Mouse (Mus musculus): Measurements from ENCODE around the gene Mipol1. TPM values are rescaled to one million over a fixed set of nuclear protein-coding genes. Genes with fewer than 3 reads are reported as not detected.

Gene Mipol1
- polyA plus RNA-seq, 1 experiment from 2014 or later, result 10.6 TPM

DNA sequence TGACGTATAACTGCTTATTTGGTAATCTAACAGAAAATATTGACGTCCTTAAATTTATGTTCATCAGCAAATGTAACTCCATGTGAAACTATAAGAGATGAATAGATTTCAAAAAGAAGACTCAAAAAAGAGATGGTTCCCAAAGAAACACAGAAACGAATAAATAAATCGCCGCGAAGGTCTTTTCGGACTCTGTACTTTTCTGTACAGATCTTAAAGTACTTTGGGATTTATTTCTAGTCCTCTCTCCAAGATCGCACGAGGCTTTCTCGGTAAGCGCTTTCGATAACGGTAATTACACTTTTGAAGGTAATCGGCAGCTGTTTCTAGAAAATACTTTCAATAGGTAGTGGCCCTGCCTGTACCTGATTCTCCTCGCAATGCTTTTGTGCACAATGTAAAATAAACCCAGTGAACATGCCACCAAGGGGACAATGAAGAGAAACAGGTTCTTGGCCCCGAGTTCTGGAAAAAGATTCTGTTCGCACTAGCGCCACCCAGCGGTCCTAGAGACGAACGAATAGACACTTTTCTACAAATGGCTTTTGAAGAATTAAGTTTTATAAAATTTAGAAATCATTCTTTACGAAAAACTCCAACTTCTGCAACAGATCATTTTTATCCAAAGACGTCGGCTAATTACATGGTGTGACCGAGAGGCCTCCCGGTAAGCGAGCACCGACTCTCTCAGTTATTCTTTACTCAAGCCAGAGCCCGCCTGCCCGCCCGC, 314.6 kb downstream of the Mipol1 start:
- Histone ChIP-seq H3K27ac (no peak overlapping the region), H3K4me1 (peaks cover 8% of the 10 kb centered on the region; the same call in 1 of the 2 replicates), H3K4me3 (peak overlapping the region; percentile 42), H3K27me3 (peaks cover 78% of the 10 kb centered on the region), H3K9me3 (no peaks in the 10 kb centered on the region), H3K4me2 (replicated peaks) (peak overlapping the region; percentile 79), H3K9ac (0 out of 2 replicates have a peak overlapping the region, but pooled peaks have one; percentile 40), H3K36me3 (no peaks in the 10 kb centered on the region)
- 2% methylated on average over 31 of the region's 31 CpGs for WGBS
- ATAC-seq (ENCODE audit: insufficient number of reproducible peaks, insufficient read depth, low FRiP score, low TSS enrichment), result no peak

DNA sequence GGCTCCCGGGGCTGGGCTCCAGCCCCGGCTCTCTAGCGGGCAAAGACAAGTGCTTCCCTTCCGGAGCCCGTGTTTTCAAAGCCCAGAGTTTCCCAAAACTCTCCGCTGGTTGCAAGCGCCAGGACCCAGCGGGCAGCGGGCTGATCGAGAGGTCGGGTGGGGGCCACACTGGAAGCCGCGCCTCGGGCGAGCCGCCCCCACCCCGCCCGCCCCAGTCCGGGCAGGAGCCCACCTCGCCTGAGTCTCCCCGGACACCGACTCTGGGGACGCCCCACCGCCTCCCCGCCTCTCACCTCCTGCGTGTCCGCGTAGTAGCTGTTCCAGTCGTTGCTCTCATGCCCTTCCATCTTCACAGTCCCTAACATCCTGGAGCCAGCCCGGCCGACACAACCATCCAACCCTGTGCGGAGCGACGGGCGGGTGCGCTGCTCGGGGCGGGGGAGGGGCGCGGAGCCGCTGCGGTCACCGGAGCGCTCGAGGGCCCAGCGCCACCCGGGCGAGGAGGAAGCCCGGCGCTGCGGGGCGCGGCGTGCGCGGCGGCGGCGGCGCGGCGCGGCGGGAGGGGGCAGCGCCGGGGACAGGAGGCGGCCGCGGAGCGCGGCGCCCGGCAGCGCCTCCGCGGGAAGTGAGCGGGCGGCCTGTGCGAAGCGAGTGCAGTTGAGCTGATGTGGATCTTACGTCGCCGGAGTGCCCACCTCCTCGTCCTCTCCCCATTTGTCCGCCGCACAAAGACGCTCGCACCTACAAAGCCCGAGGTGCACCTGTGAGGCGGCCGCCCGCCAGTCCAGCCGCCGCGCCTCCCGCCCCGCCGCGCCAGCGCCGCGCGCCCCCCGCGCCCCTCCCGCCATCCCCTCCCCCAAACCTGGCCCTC, 315.4 kb downstream of the Mipol1 start:
- Histone ChIP-seq H3K27ac (no peak overlapping the region), H3K4me1 (peaks cover 8% of the 10 kb centered on the region; the same call in 1 of the 2 replicates)

More for the DNA sequence above, 315.4 kb downstream of the Mipol1 start:
- under 1% methylated on average over 57 of the region's 106 CpGs for WGBS
- H3K36me3 ChIP-seq, result no peaks in the 10 kb centered on the region
- no peaks in the 10 kb centered on the region for H3K9me3 ChIP-seq
- peak overlapping the region; percentile 79 for H3K4me2 ChIP-seq (replicated peaks)
- peak overlapping the region; percentile 40 for H3K9ac ChIP-seq
- ATAC-seq (ENCODE audit: insufficient number of reproducible peaks, insufficient read depth, low FRiP score, low TSS enrichment), result peak; percentile 49; the same call in 1 of the 2 replicates
- peak overlapping the region; percentile 42 for H3K4me3 ChIP-seq
- H3K27me3 ChIP-seq, result peaks cover 86% of the 10 kb centered on the region

Other genes starting within 250 kb of the Mipol1 start
- 0.90 and 1.1 TPM in 2 replicates for gene Slc25a21, start 33.0 kb upstream of the Mipol1 start, polyA plus RNA-seq (2016; fragmentation: Nextera tagmentation; extraction: Ambion mirVana)
- gene Prps1l3, start within 50 bp of the Mipol1 start, polyA plus RNA-seq (2016; fragmentation: Nextera tagmentation; extraction: Ambion mirVana), result 70.2 and 73.5 TPM in 2 replicates